Mouse (Mus musculus): ENCODE measurements around the gene Hpse.

- no peak for TF ChIP-seq CTCF (IDR thresholded peaks at IDR 0.05; ENCODE audit: low read depth)
- no peak for TF ChIP-seq EP300 (optimal IDR thresholded peaks at IDR 0.05)
These were observed 33.9 kb upstream of the Hpse start for GRCm38 (mm10) chr5:100753407-100753806.

Data from stomach, postnatal 0 days (tissue).